Mouse (Mus musculus) adrenal gland, postnatal 14 days (tissue): ENCODE measurements around the gene Tenm3. TPM values are rescaled to one million over a fixed set of nuclear protein-coding genes. Genes with fewer than 3 reads are reported as not detected.

Experiments
- DNase-seq: peaks from one replicate; pipeline ENCODE4 v3.0.0; 2021; ENCODE audit warnings: mixed read lengths
- total RNA-seq: library from RNA; stranded (reverse); gene quantifications from 2 replicates; pipeline ENCODE4 v1.2.3, GENCODE M21; 2021

Tenm3 gene
- total RNA-seq, 1 experiment from 2014 or later = 20.2 TPM

- DNase-seq = no peak
Observed at GRCm38 (mm10) chr8:48322655-48323265, 521.0 kb downstream of the Tenm3 start.

- no peak for DNase-seq
Observed at GRCm38 (mm10) chr8:48322240-48322639, 521.5 kb downstream of the Tenm3 start.

- no peak for DNase-seq
Observed at GRCm38 (mm10) chr8:48319674-48320073, 524.1 kb downstream of the Tenm3 start.

GRCm38 (mm10) chr8:48317498-48317897 is 526.3 kb downstream of the Tenm3 start:
- DNase-seq = no peak

GRCm38 (mm10) chr8:48315605-48316004 is 528.1 kb downstream of the Tenm3 start:
- DNase-seq = no peak

- DNase-seq = no peak
Observed at GRCm38 (mm10) chr8:48313985-48314368, 529.8 kb downstream of the Tenm3 start.

- DNase-seq = no peak
Observed at GRCm38 (mm10) chr8:48313210-48313984, 530.4 kb downstream of the Tenm3 start.

- no peak for DNase-seq
Observed at GRCm38 (mm10) chr8:48311706-48312105, 532.0 kb downstream of the Tenm3 start.

GRCm38 (mm10) chr8:48310240-48310849 is 533.4 kb downstream of the Tenm3 start:
- DNase-seq = no peak

- DNase-seq = peak; percentile 13
Observed at GRCm38 (mm10) chr8:48309191-48309987, 534.4 kb downstream of the Tenm3 start.

- DNase-seq = no peak
Observed at GRCm38 (mm10) chr8:48304224-48304623, 539.5 kb downstream of the Tenm3 start.

GRCm38 (mm10) chr8:48300613-48301037 is 543.1 kb downstream of the Tenm3 start:
- DNase-seq = no peak

GRCm38 (mm10) chr8:48300061-48300460 is 543.7 kb downstream of the Tenm3 start:
- no peak for DNase-seq

- no peak for DNase-seq
Observed at GRCm38 (mm10) chr8:48299341-48299740, 544.4 kb downstream of the Tenm3 start.

GRCm38 (mm10) chr8:48296371-48296770 is 547.4 kb downstream of the Tenm3 start:
- no peak for DNase-seq

- DNase-seq = no peak
Observed at GRCm38 (mm10) chr8:48295558-48295957, 548.2 kb downstream of the Tenm3 start.

GRCm38 (mm10) chr8:48293797-48294196 is 550.0 kb downstream of the Tenm3 start:
- DNase-seq = no peak

GRCm38 (mm10) chr8:48285432-48285831 is 558.3 kb downstream of the Tenm3 start:
- DNase-seq = no peak

GRCm38 (mm10) chr8:48281855-48282254 is 561.9 kb downstream of the Tenm3 start:
- DNase-seq = no peak

GRCm38 (mm10) chr8:48279360-48279759 is 564.4 kb downstream of the Tenm3 start:
- DNase-seq = no peak

GRCm38 (mm10) chr8:48277986-48278635 is 565.6 kb downstream of the Tenm3 start:
- no peak for DNase-seq

- DNase-seq = no peak
Observed at GRCm38 (mm10) chr8:48275066-48275465, 568.7 kb downstream of the Tenm3 start.
